Mouse (Mus musculus) heart, postnatal 0 days (tissue): ENCODE measurements around the gene Chadl.

ENCODE experiments used
- CTCF ChIP-seq: IDR thresholded peaks from 2 replicates; pipeline ENCODE4 v1.5.1; 2016; ENCODE audit warnings: antibody characterized with exemption, control low read depth, low read depth
- EP300 ChIP-seq: IDR thresholded peaks from 2 replicates; pipeline ENCODE4 v1.6.1; 2016; ENCODE audit warnings: antibody characterized with exemption, low read depth

- TF ChIP-seq CTCF (peak; percentile 32), EP300 (no peak)
These were observed 760 bp upstream of the Chadl start for GRCm38 (mm10) chr15:81697847-81698246.
